Mouse (Mus musculus) T-helper 2 cell (primary cell): ENCODE measurements around the gene Sema4g.

Experiments used
- in situ Hi-C: fragments of 300-600 bp; cut with MboI, MseI; formaldehyde crosslinking; loops from one replicate; pipeline ENCODE4 v1.15.1; 2025; ENCODE audit warnings: high pct_unique_total_duplicates

The Sema4g gene

GRCm38 (mm10) chr19:45047935-45048643 is 59.2 kb downstream of the Sema4g start:
- in situ Hi-C loops: no loop called here

GRCm38 (mm10) chr19:45048644-45049365 is 59.9 kb downstream of the Sema4g start:
- in situ Hi-C loops: no loop called here

- in situ Hi-C loops: no loop called here
Measured at GRCm38 (mm10) chr19:45049523-45049922, 60.6 kb downstream of the Sema4g start.
